ENCODE assay signal across 34 mouse cellular contexts in the genomic region with DNA sequence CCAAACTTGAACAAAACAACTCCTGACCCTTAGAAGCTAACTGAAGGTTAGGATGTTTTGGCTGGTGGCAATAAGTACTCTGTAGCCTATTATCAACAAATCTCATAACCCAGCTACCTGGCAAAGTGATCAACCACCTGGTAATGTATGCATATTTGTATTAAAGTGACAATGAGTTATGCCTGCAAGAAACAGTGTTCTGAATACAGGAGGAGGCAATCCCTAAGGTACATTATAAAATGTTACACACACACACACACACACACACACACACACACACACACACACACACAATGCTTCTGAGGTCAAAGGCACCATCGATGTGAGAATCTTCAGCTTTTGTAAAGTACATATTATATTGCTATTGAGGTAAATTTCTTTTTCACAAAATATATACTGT. TPM values are rescaled to one million over a fixed set of nuclear protein-coding genes. Genes with fewer than 3 reads are reported as not detected.
"Had no signal": no experiment of that assay in that cellular context is flagged by ENCODE, and none has a peak within 500 bp of the region (broad histone marks: within the 10 kb centered on the region; RNA-seq: fewer than 3 reads in every experiment).

A gene (plus strand): TSS at position 301 of the 400 bp plus-strand sequence.

- H3K36me3 ChIP-seq: limb, embryonic 10.5 days; limb, embryonic 12.5 days; limb, embryonic 13.5 days; limb, embryonic 15.5 days; liver, embryonic 12.5 days; liver, embryonic 13.5 days; liver, embryonic 15.5 days; lung, embryonic 15.5 days; midbrain, embryonic 10.5 days; midbrain, embryonic 12.5 days; midbrain, embryonic 13.5 days; midbrain, embryonic 15.5 days had no signal

- H3K27me3 ChIP-seq: limb, embryonic 12.5 days; limb, embryonic 13.5 days; limb, embryonic 15.5 days; liver, embryonic 12.5 days; liver, embryonic 13.5 days; liver, embryonic 15.5 days; lung, embryonic 15.5 days; megakaryocyte, embryonic 14.5 days; midbrain, embryonic 12.5 days; midbrain, embryonic 13.5 days; midbrain, embryonic 15.5 days had no signal

- DNase-seq: left cerebral cortex, postnatal 4 days; liver; liver, embryonic 13.5 days; liver, postnatal 0 days; lung, adult 18-20 months; lung, adult 2 months; lung, embryonic 14.5 days; lung, postnatal 10 days; lung, postnatal 14 days; lung, postnatal 36 days; lung, postnatal 4 days; midbrain, embryonic 14.5 days had no signal

- H3K27ac ChIP-seq: limb, embryonic 10.5 days; limb, embryonic 12.5 days; limb, embryonic 13.5 days; limb, embryonic 15.5 days; liver, embryonic 12.5 days; liver, embryonic 13.5 days; liver, embryonic 14.5 days; liver, embryonic 15.5 days; lung, embryonic 15.5 days; macrophage; midbrain, embryonic 10.5 days; midbrain, embryonic 12.5 days; midbrain, embryonic 13.5 days; midbrain, embryonic 15.5 days had no signal

- H3K9me3 ChIP-seq: limb, embryonic 10.5 days; limb, embryonic 12.5 days; limb, embryonic 13.5 days; limb, embryonic 15.5 days; liver, embryonic 12.5 days; liver, embryonic 13.5 days; liver, embryonic 15.5 days; lung, embryonic 15.5 days; megakaryocyte, embryonic 14.5 days; midbrain, embryonic 10.5 days; midbrain, embryonic 12.5 days; midbrain, embryonic 13.5 days; midbrain, embryonic 15.5 days had no signal

- H3K4me3 ChIP-seq: limb, embryonic 10.5 days; limb, embryonic 12.5 days; limb, embryonic 13.5 days; limb, embryonic 15.5 days; liver, embryonic 12.5 days; liver, embryonic 13.5 days; liver, embryonic 15.5 days; lung, embryonic 15.5 days; megakaryocyte, embryonic 14.5 days; midbrain, embryonic 10.5 days; midbrain, embryonic 12.5 days; midbrain, embryonic 13.5 days; midbrain, embryonic 15.5 days; myocyte had no signal

- H3K9ac ChIP-seq: limb, embryonic 12.5 days; limb, embryonic 13.5 days; limb, embryonic 15.5 days; liver, embryonic 12.5 days; liver, embryonic 13.5 days; liver, embryonic 14.5 days; liver, embryonic 15.5 days; liver, postnatal 0 days; lung, embryonic 14.5 days; lung, embryonic 15.5 days; midbrain, embryonic 12.5 days; midbrain, embryonic 13.5 days; midbrain, embryonic 15.5 days had no signal

- H3K4me1 ChIP-seq: limb, embryonic 10.5 days; limb, embryonic 12.5 days; limb, embryonic 13.5 days; limb, embryonic 15.5 days; liver, embryonic 12.5 days; liver, embryonic 13.5 days; liver, embryonic 15.5 days; lung, embryonic 15.5 days; midbrain, embryonic 10.5 days; midbrain, embryonic 12.5 days; midbrain, embryonic 13.5 days; midbrain, embryonic 15.5 days had no signal

RNA-seq across cellular contexts. Expression of the gene that starts here (rescaled TPM):
- polyA plus RNA-seq: limb, embryonic 12.5 days; limb, embryonic 13.5 days; limb, embryonic 15.5 days; liver, adult 2 months; liver, embryonic 11.5 days; liver, embryonic 12.5 days; liver, embryonic 13.5 days; liver, embryonic 15.5 days; liver, embryonic 16.5 days; liver, postnatal 0 days; lung, adult 2 months; lung, embryonic 14.5 days; lung, embryonic 15.5 days; lung, embryonic 16.5 days; lung, postnatal 0 days; macrophage; midbrain, embryonic 12.5 days; midbrain, embryonic 13.5 days; midbrain, embryonic 14.5 days; midbrain, embryonic 15.5 days; midbrain, embryonic 16.5 days; midbrain, postnatal 0 days; myocyte had no signal
